Mouse (Mus musculus) left cerebral cortex, adult 9 months (tissue): ENCODE data around the gene Ppie.
"Not testable (repeated sequence)": the region's sequence is repeated elsewhere in the genome, so short reads cannot be mapped to it uniquely, and the experiment has no call there.

Experiments used
- DNase-seq, 2 experiments: peaks; one replicate each; pipeline ENCODE4 v3.0.0; 2022; ENCODE audit warnings: low spot score in 2 of 2

Gene Ppie

DNA sequence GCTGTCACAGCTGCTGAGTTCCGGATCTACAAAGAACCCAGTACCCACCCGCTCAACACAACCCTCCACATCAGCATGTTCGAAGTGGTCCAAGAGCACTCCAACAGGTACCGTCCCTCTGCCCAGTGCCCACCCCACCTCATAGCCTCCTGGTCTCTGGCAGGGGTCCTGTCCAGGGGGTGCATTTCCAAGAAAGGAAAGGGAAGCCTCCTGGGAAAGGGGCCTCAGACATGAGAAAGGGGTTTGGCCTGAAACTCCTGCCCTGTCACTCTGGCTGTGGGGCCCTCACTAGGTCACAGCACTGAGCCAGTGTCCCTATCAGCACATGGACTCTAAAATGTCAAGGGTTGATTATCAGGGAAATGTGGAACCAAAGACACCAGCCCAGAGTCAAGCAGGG is 25.1 kb downstream of the Ppie start:
- DNase-seq = not testable (repeated sequence)

- no peak for DNase-seq
Measured at GRCm38 (mm10) chr4:123112216-123112764, 27.5 kb downstream of the Ppie start.

DNA sequence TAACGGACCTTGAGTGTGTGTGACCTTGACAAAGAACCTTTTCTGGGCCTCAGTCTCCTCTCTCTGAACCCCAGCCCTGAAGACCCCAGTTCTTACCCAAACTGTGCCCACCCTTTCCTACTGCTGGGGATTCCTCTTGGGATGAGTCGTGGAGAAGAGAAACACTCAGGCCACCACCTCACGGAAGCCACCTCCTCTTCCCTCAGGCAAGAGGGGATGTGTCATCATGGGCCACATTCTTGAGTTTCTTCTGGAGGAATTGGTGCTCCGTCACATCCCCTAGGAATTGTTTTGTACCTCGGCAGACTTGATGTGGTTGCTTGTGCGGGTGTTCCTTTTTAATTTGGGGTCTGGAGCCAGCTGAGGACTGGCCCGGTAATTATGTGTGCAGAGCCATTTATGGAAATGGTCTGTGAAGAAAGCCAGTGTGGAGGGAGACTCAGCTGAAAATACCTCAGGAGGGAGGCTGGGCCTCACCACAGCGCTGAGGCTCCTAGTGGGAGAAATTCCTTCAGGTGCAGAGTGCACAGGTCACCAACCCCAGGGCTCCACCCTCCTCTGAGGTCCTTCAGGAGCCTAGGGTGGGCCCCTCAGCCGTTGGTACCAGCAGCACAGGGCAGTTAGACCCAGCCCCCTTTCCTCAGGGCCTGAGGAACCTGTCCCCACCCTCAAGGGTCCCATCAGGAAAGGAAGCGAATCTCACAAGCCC is 28.3 kb downstream of the Ppie start:
- DNase-seq = not testable (repeated sequence)

GRCm38 (mm10) chr4:123110751-123111150 is 29.0 kb downstream of the Ppie start:
- peak in 1 of 2 experiments; percentile 37 for DNase-seq

DNA sequence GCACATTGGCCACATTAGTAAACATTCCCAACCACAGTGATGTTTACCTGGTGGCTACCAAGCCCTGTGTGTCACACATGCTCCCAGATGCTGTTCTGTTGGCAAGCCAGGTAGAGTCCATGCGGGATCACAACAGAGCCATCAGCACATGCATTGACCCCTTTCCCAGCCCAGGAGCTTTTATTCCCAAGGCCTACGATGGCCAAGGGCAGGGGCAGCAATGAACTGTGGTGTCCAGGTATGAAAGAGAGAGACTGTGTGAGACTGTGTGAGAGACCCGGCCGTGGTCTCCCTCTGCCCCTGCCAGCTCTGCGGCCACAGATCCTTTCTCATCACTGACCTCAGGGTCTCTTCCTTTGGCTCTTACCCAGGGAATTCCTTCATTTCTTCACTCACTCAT is 31.7 kb downstream of the Ppie start:
- no peak for DNase-seq

DNA sequence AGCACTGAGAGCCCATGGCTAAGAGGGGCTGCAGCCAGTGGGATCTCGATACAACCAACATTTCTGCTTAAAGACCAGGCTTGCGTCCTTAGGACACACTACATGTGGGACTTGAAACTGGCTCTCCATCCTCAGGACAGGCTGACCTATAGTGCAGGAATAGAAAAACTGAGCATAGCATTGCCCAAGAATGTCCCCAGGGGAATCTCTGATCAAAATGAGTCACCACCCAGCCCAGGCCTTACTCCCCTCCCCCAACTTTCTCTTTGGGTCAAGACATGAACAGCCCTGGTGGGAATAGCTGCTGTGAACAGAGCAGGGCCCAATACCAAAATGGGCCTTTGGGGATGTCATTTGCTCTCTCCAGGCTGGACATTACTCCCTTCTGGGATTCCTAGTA is 32.9 kb downstream of the Ppie start:
- no peak for DNase-seq

GRCm38 (mm10) chr4:123105929-123106328 is 33.8 kb downstream of the Ppie start:
- DNase-seq = not testable (repeated sequence)

DNA sequence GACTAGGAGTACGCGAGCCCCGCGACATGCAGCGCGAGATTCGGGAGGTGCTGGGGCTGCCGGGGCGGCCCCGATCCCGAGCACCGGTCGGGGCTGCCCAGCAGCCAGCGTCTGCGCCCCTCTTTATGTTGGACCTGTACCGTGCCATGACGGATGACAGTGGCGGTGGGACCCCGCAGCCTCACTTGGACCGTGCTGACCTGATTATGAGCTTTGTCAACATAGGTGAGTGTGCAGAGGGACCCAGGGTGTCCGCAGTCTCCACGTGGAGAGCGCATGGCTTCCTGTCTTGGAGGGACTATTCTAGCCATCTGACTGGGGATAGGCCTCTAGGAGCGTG is 34.3 kb downstream of the Ppie start:
- no peak for DNase-seq

DNA sequence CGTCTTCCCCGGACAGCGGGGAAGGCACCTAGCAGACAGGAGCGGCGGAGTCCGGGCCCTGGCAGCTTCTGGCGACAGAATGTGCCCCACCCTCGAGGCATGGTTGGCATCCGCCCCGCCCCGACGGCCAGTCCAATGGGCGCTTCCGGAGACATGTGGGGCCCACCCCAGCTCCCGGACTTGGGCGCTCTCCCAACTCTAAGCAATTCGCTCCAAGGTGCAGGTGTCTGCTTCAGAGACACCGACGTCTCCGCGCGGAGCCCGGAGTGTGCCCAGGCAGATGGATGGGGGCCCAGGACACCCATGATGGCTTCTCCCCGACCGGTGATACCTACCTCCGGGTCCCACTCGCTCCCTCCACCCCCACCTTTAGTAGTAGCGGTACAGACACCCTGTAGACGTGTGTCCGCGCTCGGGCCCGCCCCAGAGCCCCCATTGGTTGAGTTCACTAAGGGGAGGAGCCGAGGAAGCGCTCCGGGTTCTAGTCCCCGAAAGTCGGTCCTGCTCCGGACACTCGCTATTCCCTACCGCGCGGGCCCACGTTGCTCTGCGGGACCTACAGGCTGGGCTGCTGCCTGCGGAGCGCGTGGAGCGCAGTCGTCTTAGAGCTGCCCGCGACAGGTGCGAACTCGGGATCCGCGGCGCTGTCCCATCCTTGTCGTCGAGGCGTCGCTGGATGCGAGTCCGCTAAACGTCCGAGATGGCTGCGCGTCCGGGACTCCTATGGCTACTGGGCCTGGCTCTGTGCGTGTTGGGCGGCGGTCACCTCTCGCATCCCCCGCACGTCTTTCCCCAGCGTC is 34.9 kb downstream of the Ppie start, which contains the start of gene Bmp8b:
Gene Bmp8b, plus strand, starts transcription at position 515 of the 800 bp plus-strand sequence.
- DNase-seq = no peak

- DNase-seq = no peak
Measured at GRCm38 (mm10) chr4:123093869-123094268, 45.9 kb downstream of the Ppie start.

- DNase-seq = no peak
Measured at GRCm38 (mm10) chr4:123093064-123093776, 46.5 kb downstream of the Ppie start.

DNA sequence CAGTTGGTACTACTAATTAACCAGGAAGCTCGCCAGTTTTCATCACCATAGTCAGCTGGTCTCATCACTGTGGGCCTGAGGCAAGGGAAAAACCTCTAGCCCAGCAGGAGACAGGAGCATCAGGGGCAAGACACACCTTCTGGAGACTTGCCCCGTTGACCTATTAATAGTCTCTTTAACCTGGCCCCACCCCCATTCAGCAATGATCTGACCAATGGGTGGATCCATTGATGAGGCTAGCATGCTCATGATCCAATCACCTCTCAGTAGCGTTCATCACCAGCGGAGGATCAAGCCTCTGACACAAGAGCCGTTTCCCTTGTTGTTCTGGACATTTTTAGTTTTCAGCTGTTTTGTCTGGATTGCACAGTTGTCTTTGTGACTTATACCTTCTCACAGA is 47.1 kb downstream of the Ppie start:
- no peak for DNase-seq

DNA sequence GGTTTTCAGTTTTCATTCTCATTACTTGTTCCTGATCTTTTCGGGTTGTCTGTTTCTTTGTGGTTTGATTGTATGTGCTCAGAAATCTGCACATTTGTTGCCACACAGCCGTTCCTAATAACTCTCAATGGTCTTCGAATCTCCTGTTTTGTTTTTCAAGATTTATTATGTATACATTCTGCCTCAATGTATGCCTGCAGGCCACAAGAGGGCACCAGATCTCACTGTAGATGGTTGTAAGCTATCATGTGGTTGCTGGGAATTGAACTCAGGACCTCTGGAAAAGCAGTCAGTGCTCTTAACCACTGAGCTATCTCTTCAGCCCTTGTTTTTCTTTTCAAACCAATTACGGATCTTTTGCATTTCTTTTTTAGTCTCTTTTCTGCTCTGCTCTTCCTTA is 53.4 kb downstream of the Ppie start:
- DNase-seq = no peak

- DNase-seq = no peak
Measured at GRCm38 (mm10) chr4:123085290-123085689, 54.5 kb downstream of the Ppie start.

- DNase-seq = no peak
Measured at GRCm38 (mm10) chr4:123083323-123083902, 56.3 kb downstream of the Ppie start.

GRCm38 (mm10) chr4:123082283-123083163 is 57.2 kb downstream of the Ppie start:
- DNase-seq = peak in 1 of 2 experiments; percentile 56

GRCm38 (mm10) chr4:123080791-123081190 is 59.0 kb downstream of the Ppie start:
- peak in 1 of 2 experiments; percentile 44 for DNase-seq

- DNase-seq = no peak
Measured at GRCm38 (mm10) chr4:123078231-123078630, 61.5 kb downstream of the Ppie start.
